In the genomic region with DNA sequence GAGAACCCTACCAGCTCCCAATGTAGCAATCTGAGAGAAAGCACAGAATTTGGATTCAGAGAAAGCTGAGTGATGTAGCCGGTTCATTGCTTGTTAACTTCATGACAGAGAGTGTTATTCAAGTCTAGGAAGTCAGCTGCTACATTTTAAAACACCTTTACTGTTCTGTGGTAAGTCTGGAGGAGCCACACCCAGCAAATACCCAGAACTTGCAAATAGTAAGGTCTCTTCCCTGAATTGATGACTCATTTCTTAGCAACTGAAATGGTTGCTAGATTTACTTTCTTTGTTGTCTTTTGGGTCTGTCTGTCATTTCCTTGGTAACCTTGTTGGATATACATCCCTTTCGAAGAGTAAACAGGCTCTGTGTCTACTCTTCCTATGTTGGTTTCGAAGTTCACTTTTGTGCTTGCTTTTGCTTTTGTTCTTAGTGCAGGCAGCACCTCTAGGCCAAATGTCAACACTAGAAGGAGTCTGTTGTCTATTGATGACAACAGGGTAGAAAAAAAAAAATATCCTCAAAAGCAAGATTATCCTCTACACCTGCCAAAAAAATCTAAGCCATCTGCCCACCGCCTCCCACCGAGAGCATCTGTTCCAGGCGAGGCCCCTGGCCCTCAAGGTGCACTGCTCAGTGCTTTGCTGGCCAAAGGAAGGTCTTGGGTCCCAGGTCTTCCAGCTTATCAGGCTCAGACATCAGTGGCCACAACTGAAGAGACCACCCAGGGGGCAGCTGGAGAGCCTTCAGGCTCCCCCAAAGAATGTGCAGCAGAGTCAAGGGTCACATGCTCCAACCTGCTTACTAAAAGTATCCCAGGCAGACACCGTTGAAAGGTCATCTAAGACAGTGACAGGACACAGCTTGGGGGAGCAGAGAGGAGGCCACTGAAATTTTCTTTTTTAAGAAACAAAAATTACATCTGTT, we compare ENCODE assay signal across 12 mouse cellular contexts.
A peak's percentile ranks its signal among the peaks of the same experiment; 100 is the strongest.
DNase-seq lines count a peak whose midpoint lies in the region; ATAC-seq lines count a peak whose summit lies in the region.
"Had no signal": no experiment of that assay in that cellular context is flagged by ENCODE, and none has a peak within 500 bp of the region (broad histone marks: within the 10 kb centered on the region; RNA-seq: fewer than 3 reads in every experiment).

No protein-coding gene starts in this region.

- H3K9me3 ChIP-seq in neural tube, embryonic 11.5 days (ENCODE audit: control insufficient read depth, low read length), result no peaks in the 10 kb centered on the region
- no peaks in the 10 kb centered on the region for H3K9me3 ChIP-seq in embryonic facial prominence, embryonic 11.5 days (replicated peaks; ENCODE audit: control insufficient read depth, low read length)
- H3K9me3 ChIP-seq: megakaryocyte, embryonic 14.5 days had no signal

- H3K27ac ChIP-seq in neural tube, embryonic 11.5 days (ENCODE audit: low read depth, low read length), result peak overlapping the region; percentile 23; the same call in 1 of the 2 replicates
- H3K27ac ChIP-seq in embryonic facial prominence, embryonic 11.5 days (replicated peaks; ENCODE audit: low read depth, low read length), result peak overlapping the region; percentile 23; the same call in 1 of the 2 replicates

- peaks cover 18% of the 10 kb centered on the region; the same call in 1 of the 2 replicates for H3K4me1 ChIP-seq in neural tube, embryonic 11.5 days (ENCODE audit: control insufficient read depth, insufficient read depth, low read length)
- no peaks in the 10 kb centered on the region; the same call in 1 of the 2 replicates for H3K4me1 ChIP-seq in embryonic facial prominence, embryonic 11.5 days (ENCODE audit: control insufficient read depth, insufficient read depth, low read length)
- H3K4me1 ChIP-seq: megakaryocyte, embryonic 14.5 days had no signal

- ATAC-seq in neural tube, embryonic 11.5 days (ENCODE audit: insufficient read depth, low FRiP score, low TSS enrichment), result no peak
- ATAC-seq in embryonic facial prominence, embryonic 11.5 days (replicated peaks; ENCODE audit: insufficient number of reproducible peaks, low FRiP score, low TSS enrichment, low read depth), result no peak
- ATAC-seq in inflammation-experienced regulatory T-cells, adult 6 months, result peak; percentile 95

- WGBS in neural tube, embryonic 11.5 days, result 67% methylated on average over 7 of the region's 7 CpGs
- 47% methylated on average over 7 of the region's 7 CpGs for WGBS in embryonic facial prominence, embryonic 11.5 days

- H3K9ac ChIP-seq in neural tube, embryonic 11.5 days (ENCODE audit: low read length), result no peak overlapping the region
- H3K9ac ChIP-seq in embryonic facial prominence, embryonic 11.5 days (replicated peaks; ENCODE audit: low read length), result no peak overlapping the region

- H3K4me2 ChIP-seq in neural tube, embryonic 11.5 days (ENCODE audit: low read depth), result no peak overlapping the region
- H3K4me2 ChIP-seq in embryonic facial prominence, embryonic 11.5 days (ENCODE audit: low read depth, low read length), result no peak overlapping the region

- no peak overlapping the region for H3K4me3 ChIP-seq in neural tube, embryonic 11.5 days (ENCODE audit: low read depth, low read length)
- H3K4me3 ChIP-seq in embryonic facial prominence, embryonic 11.5 days (ENCODE audit: low read depth, low read length), result no peak overlapping the region
- H3K4me3 ChIP-seq: megakaryocyte, embryonic 14.5 days had no signal

- DNase-seq in neural tube, embryonic 11.5 days (ENCODE audit: low spot score), result no peak
- DNase-seq in neural tube, embryonic 10.5 days (ENCODE audit: extremely low spot score, low spot score), result no peak
- DNase-seq in embryonic facial prominence, embryonic 11.5 days (ENCODE audit: low spot score), result no peak
- DNase-seq in right cerebral cortex, postnatal 4 days, result no peak
- no peak for DNase-seq in gastrocnemius, postnatal 10 days
- DNase-seq in adrenal gland, postnatal 10 days, result no peak
- DNase-seq: cerebellum, adult 9-10 months; kidney, adult 2 months; right cerebral cortex, adult 18-20 months; thymus, postnatal 4 days had no signal

- no peaks in the 10 kb centered on the region for H3K36me3 ChIP-seq in neural tube, embryonic 11.5 days (ENCODE audit: control insufficient read depth, insufficient read depth, low read length)
- H3K36me3 ChIP-seq in embryonic facial prominence, embryonic 11.5 days (replicated peaks; ENCODE audit: control insufficient read depth, insufficient read depth, low read depth, low read length), result no peaks in the 10 kb centered on the region

- H3K27me3 ChIP-seq in neural tube, embryonic 11.5 days (ENCODE audit: control insufficient read depth, insufficient read depth, low read length), result no peaks in the 10 kb centered on the region
- no peaks in the 10 kb centered on the region for H3K27me3 ChIP-seq in embryonic facial prominence, embryonic 11.5 days (ENCODE audit: control insufficient read depth, insufficient read depth, low read length)
